Mouse (Mus musculus): Measurements from ENCODE around the gene Dhx58.
A peak's percentile ranks its signal among the peaks of the same experiment; 100 is the strongest.

Dhx58 gene

GRCm38 (mm10) chr11:100697921-100698320 is 6.2 kb downstream of the Dhx58 start:
- no peak for DNase-seq

GRCm38 (mm10) chr11:100694926-100695325 is 9.1 kb downstream of the Dhx58 start:
- peak; percentile 81 for DNase-seq

- no peak for DNase-seq
These were observed 10.9 kb downstream of the Dhx58 start for GRCm38 (mm10) chr11:100693154-100693553.

- DNase-seq, result peak; percentile 61
These were observed 11.9 kb downstream of the Dhx58 start, which contains the start of gene Zfp385c for GRCm38 (mm10) chr11:100692164-100692616. Gene Zfp385c, minus strand, starts transcription at chr11:100692455.

- no peak for DNase-seq
These were observed 13.7 kb downstream of the Dhx58 start for GRCm38 (mm10) chr11:100690389-100690788.

GRCm38 (mm10) chr11:100688443-100688842 is 15.6 kb downstream of the Dhx58 start:
- no peak for DNase-seq

GRCm38 (mm10) chr11:100687265-100687664 is 16.8 kb downstream of the Dhx58 start:
- no peak for DNase-seq

GRCm38 (mm10) chr11:100685371-100685770 is 18.7 kb downstream of the Dhx58 start:
- no peak for DNase-seq

- no peak for DNase-seq
These were observed 20.0 kb downstream of the Dhx58 start for GRCm38 (mm10) chr11:100684084-100684483.

GRCm38 (mm10) chr11:100682526-100682925 is 21.5 kb downstream of the Dhx58 start:
- DNase-seq, result no peak

GRCm38 (mm10) chr11:100681826-100682225 is 22.2 kb downstream of the Dhx58 start:
- no peak for DNase-seq

GRCm38 (mm10) chr11:100677810-100678209 is 26.3 kb downstream of the Dhx58 start:
- DNase-seq, result no peak

GRCm38 (mm10) chr11:100673169-100673568 is 30.9 kb downstream of the Dhx58 start:
- no peak for DNase-seq

- no peak for DNase-seq
These were observed 32.1 kb downstream of the Dhx58 start for GRCm38 (mm10) chr11:100671956-100672355.

GRCm38 (mm10) chr11:100671049-100671448 is 33.0 kb downstream of the Dhx58 start:
- DNase-seq, result no peak

- no peak for DNase-seq
These were observed 44.3 kb downstream of the Dhx58 start for GRCm38 (mm10) chr11:100659806-100660205.

- DNase-seq, result no peak
These were observed 47.6 kb downstream of the Dhx58 start for GRCm38 (mm10) chr11:100656458-100656857.

- peak; percentile 14 for DNase-seq
These were observed 48.5 kb downstream of the Dhx58 start for GRCm38 (mm10) chr11:100655589-100655988.

GRCm38 (mm10) chr11:100651748-100652147 is 52.3 kb downstream of the Dhx58 start:
- DNase-seq, result no peak

- no peak for DNase-seq
These were observed 52.9 kb downstream of the Dhx58 start for GRCm38 (mm10) chr11:100651205-100651604.

GRCm38 (mm10) chr11:100648405-100648804 is 55.7 kb downstream of the Dhx58 start:
- no peak for DNase-seq

- DNase-seq, result peak; percentile 78
These were observed 57.8 kb downstream of the Dhx58 start for GRCm38 (mm10) chr11:100646265-100646664.

Measured in thymus, postnatal 14 days (tissue).